Mouse (Mus musculus) stomach, postnatal 0 days (tissue): ENCODE results near the gene Ptpro. TPM values are rescaled to one million over a fixed set of nuclear protein-coding genes. Genes with fewer than 3 reads are reported as not detected.

Experiments
- ATAC-seq: fragments of 200-750 bp; cut with Nextera tagmentation; 2 replicates; pipeline ENCODE4 v1.8.0; 2017; ENCODE audit not compliant: low FRiP score, low TSS enrichment
- DNase-seq: peaks from one replicate; pipeline ENCODE4 v3.0.0-alpha.2; 2016; ENCODE audit warnings: low spot score
- H3K27ac ChIP-seq: fragments of 300-500 bp; sonication (generic); replicated peaks from 2 replicates; pipeline ENCODE4 v1.5.1; 2014; ENCODE audit warnings: mild to moderate bottlenecking, control low read depth
- H3K27me3 ChIP-seq: fragments of 300-500 bp; sonication (generic); 2 replicates; pipeline ENCODE4 v1.6.1; 2014; ENCODE audit warnings: low read length; ENCODE audit not compliant: control insufficient read depth, insufficient read depth
- H3K36me3 ChIP-seq: fragments of 300-500 bp; sonication (generic); 2 replicates; pipeline ENCODE4 v1.6.1; 2014; ENCODE audit warnings: low read length, mixed read lengths; ENCODE audit not compliant: control insufficient read depth, insufficient read depth
- H3K4me1 ChIP-seq: fragments of 300-500 bp; sonication (generic); replicated peaks from 2 replicates; pipeline ENCODE4 v1.6.1; 2014; ENCODE audit warnings: antibody characterized with exemption; ENCODE audit not compliant: control insufficient read depth, insufficient read depth
- H3K4me2 ChIP-seq: fragments of 300-500 bp; sonication (generic); replicated peaks from 2 replicates; pipeline ENCODE4 v1.6.1; 2014; ENCODE audit warnings: low read depth, mild to moderate bottlenecking, control low read depth, moderate library complexity
- H3K4me3 ChIP-seq: fragments of 300-500 bp; sonication (generic); 2 replicates; pipeline ENCODE4 v1.5.1; 2014; ENCODE audit warnings: low read depth, low read length, control low read depth
- H3K9ac ChIP-seq: fragments of 300-500 bp; sonication (generic); 2 replicates; pipeline ENCODE4 v1.6.1; 2014; ENCODE audit warnings: mild to moderate bottlenecking, low read length, control low read depth, mixed read lengths
- H3K9me3 ChIP-seq: fragments of 300-500 bp; sonication (generic); 2 replicates; pipeline ENCODE4 v1.6.1; 2016; ENCODE audit warnings: low read length; ENCODE audit not compliant: control insufficient read depth
- CTCF ChIP-seq: IDR thresholded peaks from 2 replicates; pipeline ENCODE4 v1.5.1; 2016; ENCODE audit warnings: antibody characterized with exemption, low read depth, mild to moderate bottlenecking, moderate library complexity
- EP300 ChIP-seq: optimal IDR thresholded peaks from 2 replicates; pipeline ENCODE3; 2016; ENCODE audit warnings: antibody characterized with exemption
- WGBS: fragments of 180-500 bp; shearing (Covaris S2); extraction: QIAGEN DNeasy Blood & Tissue Kit; methylation state at CpG from one replicate; pipeline ENCODE4 v1.1.7; 2014; 5-methylcytosine and 5-hydroxymethylcytosine counted together
- polyA plus RNA-seq: library from polyadenylated mRNA; unstranded; fragments of >200 nt; fragmentation: Nextera tagmentation; extraction: Ambion mirVana; gene quantifications from 2 replicates; pipeline ENCODE4 v1.2.1, GENCODE M21; 2015

Ptpro gene
- polyA plus RNA-seq, 1 experiment from 2014 or later, result 2.4 TPM

DNA sequence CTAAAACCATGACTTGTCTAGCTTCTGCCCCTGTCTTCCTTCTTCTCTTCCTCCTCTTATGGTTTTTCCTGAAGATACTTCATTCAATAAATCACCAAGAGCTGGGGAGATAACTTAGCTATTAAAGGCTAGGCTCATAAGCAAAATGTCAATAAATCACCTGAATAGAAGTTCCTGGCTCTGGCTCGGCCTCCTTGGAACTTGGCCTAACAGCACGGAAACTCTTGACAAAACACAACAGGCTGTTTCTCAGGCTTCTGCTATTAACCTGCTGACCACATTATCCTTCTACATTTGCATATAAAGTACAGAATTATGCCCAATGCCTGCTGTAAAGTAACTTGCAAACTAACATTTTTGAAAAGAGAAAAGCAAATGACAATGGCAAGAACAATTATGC lies 40.7 kb upstream of the Ptpro start:
- Histone ChIP-seq H3K27me3 (no peaks in the 10 kb centered on the region), H3K9me3 (no peaks in the 10 kb centered on the region), H3K4me3 (no peak overlapping the region), H3K4me1 (no peaks in the 10 kb centered on the region), H3K36me3 (no peaks in the 10 kb centered on the region), H3K4me2 (no peak overlapping the region), H3K27ac (no peak overlapping the region), H3K9ac (no peak overlapping the region)
- DNase-seq, result no peak
- no peak for ATAC-seq
- TF ChIP-seq CTCF (no peak), EP300 (no peak)
- 24% methylated on average over 2 of the region's 2 CpGs for WGBS

- WGBS, result 68% methylated on average over 8 of the region's 8 CpGs
- ATAC-seq (no peak), DNase-seq (no peak)
- no peak overlapping the region for H3K9ac ChIP-seq
- H3K4me2 ChIP-seq, result no peak overlapping the region
- no peak overlapping the region for H3K27ac ChIP-seq
- H3K4me1 ChIP-seq, result no peaks in the 10 kb centered on the region
- TF ChIP-seq CTCF (no peak), EP300 (no peak)
- H3K4me3 ChIP-seq, result no peak overlapping the region
- H3K27me3 ChIP-seq, result no peaks in the 10 kb centered on the region
- no peaks in the 10 kb centered on the region for H3K9me3 ChIP-seq
- no peaks in the 10 kb centered on the region for H3K36me3 ChIP-seq
Measured at GRCm38 (mm10) chr6:137217841-137218463, 34.2 kb upstream of the Ptpro start.

DNA sequence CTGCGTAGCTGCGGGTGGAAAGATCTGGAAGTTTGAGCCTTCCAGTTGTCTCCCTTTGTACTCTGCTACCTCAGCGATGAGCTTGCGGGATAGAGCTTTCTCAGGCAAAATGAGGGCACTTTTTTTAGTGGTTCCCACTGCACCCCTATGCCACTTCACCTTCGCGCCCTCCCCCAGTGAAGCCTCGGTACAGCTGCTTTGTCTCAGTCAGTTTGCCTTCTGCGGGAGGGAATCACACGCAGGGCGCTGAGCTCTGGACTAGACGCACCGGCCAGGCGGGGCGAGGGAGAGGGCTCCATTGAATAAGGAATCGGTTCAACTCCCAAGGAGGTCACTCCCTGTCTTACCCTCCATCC lies 746 bp downstream of the Ptpro start:
- Histone ChIP-seq H3K4me3 (peak overlapping the region; percentile 35), H3K27ac (no peak overlapping the region), H3K4me2 (peak overlapping the region; percentile 62), H3K9me3 (no peaks in the 10 kb centered on the region), H3K9ac (no peak overlapping the region), H3K27me3 (peaks cover 9% of the 10 kb centered on the region; the same call in 1 of the 2 replicates), H3K4me1 (no peaks in the 10 kb centered on the region), H3K36me3 (no peaks in the 10 kb centered on the region)
- TF ChIP-seq EP300 (no peak), CTCF (no peak)
- ATAC-seq (no peak), DNase-seq (no peak)
- 3% methylated on average over 15 of the region's 15 CpGs for WGBS

GRCm38 (mm10) chr6:137253415-137253814 lies 1.3 kb downstream of the Ptpro start:
- DNase-seq, result peak; percentile 19
- no peaks in the 10 kb centered on the region for H3K36me3 ChIP-seq
- ATAC-seq, result no peak
- H3K9ac ChIP-seq, result no peak overlapping the region
- no peaks in the 10 kb centered on the region for H3K4me1 ChIP-seq
- 9% methylated on average over 7 of the region's 7 CpGs for WGBS
- H3K4me2 ChIP-seq, result no peak overlapping the region
- H3K9me3 ChIP-seq, result no peaks in the 10 kb centered on the region
- no peak overlapping the region for H3K4me3 ChIP-seq
- no peak overlapping the region for H3K27ac ChIP-seq
- TF ChIP-seq CTCF (no peak), EP300 (no peak)
- peaks cover 9% of the 10 kb centered on the region; the same call in 1 of the 2 replicates for H3K27me3 ChIP-seq

- 0 out of 2 replicates have a peak, but pooled peaks have one; percentile 6 for TF ChIP-seq CTCF
- no peak for TF ChIP-seq EP300
- no peak overlapping the region for H3K4me2 ChIP-seq
- H3K9me3 ChIP-seq, result no peaks in the 10 kb centered on the region
- no peaks in the 10 kb centered on the region for H3K27me3 ChIP-seq
- no peak for ATAC-seq
- H3K4me1 ChIP-seq, result no peaks in the 10 kb centered on the region
- no peaks in the 10 kb centered on the region for H3K36me3 ChIP-seq
- 90% methylated on average over 1 of the region's 1 CpGs for WGBS
- H3K9ac ChIP-seq, result no peak overlapping the region
- no peak overlapping the region for H3K4me3 ChIP-seq
- H3K27ac ChIP-seq, result no peak overlapping the region
- DNase-seq, result no peak
Measured at GRCm38 (mm10) chr6:137261033-137261432, 8.9 kb downstream of the Ptpro start.

- H3K9me3 ChIP-seq, result no peaks in the 10 kb centered on the region
- no peaks in the 10 kb centered on the region for H3K27me3 ChIP-seq
- H3K4me2 ChIP-seq, result no peak overlapping the region
- H3K27ac ChIP-seq, result no peak overlapping the region
- ATAC-seq (no peak), DNase-seq (no peak)
- TF ChIP-seq EP300 (no peak), CTCF (no peak)
- WGBS, result 52% methylated on average over 3 of the region's 3 CpGs
- no peak overlapping the region for H3K4me3 ChIP-seq
- no peak overlapping the region for H3K9ac ChIP-seq
- no peaks in the 10 kb centered on the region for H3K4me1 ChIP-seq
- no peaks in the 10 kb centered on the region for H3K36me3 ChIP-seq
Measured at GRCm38 (mm10) chr6:137262087-137262486, 10.0 kb downstream of the Ptpro start.
